ENCODE assay signal across 8 mouse cellular contexts in genomic region chr11:22286885-22287512, GRCm38 (mm10). TPM values are rescaled to one million over a fixed set of nuclear protein-coding genes. Genes with fewer than 3 reads are reported as not detected.
DNase-seq lines count a peak whose midpoint lies in the region; ATAC-seq and TF ChIP-seq lines count a peak whose summit lies in the region.

No protein-coding gene starts in this region.

- H3K9ac ChIP-seq in heart, embryonic 15.5 days = peak overlapping the region; percentile 89
- peak overlapping the region; percentile 72 for H3K9ac ChIP-seq in liver, embryonic 14.5 days (replicated peaks)
- peak overlapping the region; percentile 84 for H3K9ac ChIP-seq in neural tube, embryonic 11.5 days (ENCODE audit: low read length)
- H3K9ac ChIP-seq in stomach, postnatal 0 days (ENCODE audit: low read length) = peak overlapping the region; percentile 84

- peak; percentile 84 to 87 for DNase-seq in CD8-positive naive resting alpha-beta T cell, adult 2 months (ENCODE audit: low read depth in 2 of 2, low spot score in 2 of 2)
- peak; percentile 79 for DNase-seq in c-Kit-positive CD71-negative TER-119-negative erythroid progenitor cells, embryonic 14.5 days (ENCODE audit: low read depth)
- DNase-seq in forebrain, embryonic 10.5 days (ENCODE audit: extremely low spot score, low spot score) = peak; percentile 90
- DNase-seq in kidney, postnatal 25 days = peak; percentile 97 to 98
- peak; percentile 75 to 83 (median 78) for DNase-seq in liver, embryonic 14.5 days (ENCODE audit: low read depth in 3 of 3, low spot score in 3 of 3)
- DNase-seq in neural tube, embryonic 11.5 days (ENCODE audit: low spot score) = peak; percentile 98
- peak; percentile 95 for DNase-seq in stomach, postnatal 0 days (ENCODE audit: low spot score)

- no peaks in the 10 kb centered on the region for H3K9me3 ChIP-seq in forebrain, embryonic 10.5 days
- no peaks in the 10 kb centered on the region for H3K9me3 ChIP-seq in heart, embryonic 15.5 days (replicated peaks)
- no peaks in the 10 kb centered on the region for H3K9me3 ChIP-seq in liver, embryonic 14.5 days (ENCODE audit: control insufficient read depth, low read length)
- no peaks in the 10 kb centered on the region for H3K9me3 ChIP-seq in neural tube, embryonic 11.5 days (ENCODE audit: control insufficient read depth, low read length)
- H3K9me3 ChIP-seq in stomach, postnatal 0 days (ENCODE audit: control insufficient read depth, low read length) = no peaks in the 10 kb centered on the region

- no peak for TF ChIP-seq EP300 in liver, embryonic 14.5 days (IDR thresholded peaks at IDR 0.05; ENCODE audit: low read depth)
- peak; percentile 61 for TF ChIP-seq EP300 in stomach, postnatal 0 days (optimal IDR thresholded peaks at IDR 0.05)

- peak overlapping the region; percentile 85 for H3K4me3 ChIP-seq in forebrain, embryonic 10.5 days
- peak overlapping the region; percentile 88 for H3K4me3 ChIP-seq in heart, embryonic 15.5 days
- H3K4me3 ChIP-seq in liver, embryonic 14.5 days (ENCODE audit: insufficient read depth in 1 of 2, low read depth in 2 of 2, low read length in 2 of 2) = peak overlapping the region; percentile 72 to 84
- H3K4me3 ChIP-seq in neural tube, embryonic 11.5 days (ENCODE audit: low read depth, low read length) = peak overlapping the region; percentile 73
- peak overlapping the region; percentile 79 for H3K4me3 ChIP-seq in stomach, postnatal 0 days (ENCODE audit: low read depth, low read length)

- peaks cover 13% of the 10 kb centered on the region for H3K36me3 ChIP-seq in forebrain, embryonic 10.5 days (replicated peaks)
- H3K36me3 ChIP-seq in heart, embryonic 15.5 days = peaks cover 4% of the 10 kb centered on the region; the same call in 1 of the 2 replicates
- no peaks in the 10 kb centered on the region for H3K36me3 ChIP-seq in liver, embryonic 14.5 days (replicated peaks; ENCODE audit: control insufficient read depth, insufficient read depth, low read depth)
- no peaks in the 10 kb centered on the region for H3K36me3 ChIP-seq in neural tube, embryonic 11.5 days (ENCODE audit: control insufficient read depth, insufficient read depth, low read length)
- H3K36me3 ChIP-seq in stomach, postnatal 0 days (ENCODE audit: control insufficient read depth, insufficient read depth, low read length) = no peaks in the 10 kb centered on the region

- peak overlapping the region; percentile 97 for H3K27ac ChIP-seq in forebrain, embryonic 10.5 days
- H3K27ac ChIP-seq in heart, embryonic 15.5 days = peak overlapping the region; percentile 92
- H3K27ac ChIP-seq in liver, embryonic 14.5 days = no peak overlapping the region
- peak overlapping the region; percentile 85 for H3K27ac ChIP-seq in neural tube, embryonic 11.5 days (ENCODE audit: low read depth, low read length)
- H3K27ac ChIP-seq in stomach, postnatal 0 days (replicated peaks) = peak overlapping the region; percentile 90

- no peaks in the 10 kb centered on the region for H3K27me3 ChIP-seq in forebrain, embryonic 10.5 days (ENCODE audit: poor library complexity, severe bottlenecking)
- no peaks in the 10 kb centered on the region for H3K27me3 ChIP-seq in heart, embryonic 15.5 days
- no peaks in the 10 kb centered on the region for H3K27me3 ChIP-seq in liver, embryonic 14.5 days (ENCODE audit: control insufficient read depth, insufficient read depth, low read length)
- no peaks in the 10 kb centered on the region for H3K27me3 ChIP-seq in neural tube, embryonic 11.5 days (ENCODE audit: control insufficient read depth, insufficient read depth, low read length)
- H3K27me3 ChIP-seq in stomach, postnatal 0 days (ENCODE audit: control insufficient read depth, insufficient read depth, low read length) = no peaks in the 10 kb centered on the region

- WGBS in forebrain, embryonic 10.5 days = under 1% methylated on average over 33 of the region's 43 CpGs
- 1% methylated on average over 41 of the region's 43 CpGs for WGBS in heart, embryonic 15.5 days
- 2% methylated on average over 34 of the region's 43 CpGs for WGBS in liver, embryonic 14.5 days (ENCODE audit: insufficient replicate concordance)
- 2% methylated on average over 41 of the region's 43 CpGs for WGBS in neural tube, embryonic 11.5 days
- WGBS in stomach, postnatal 0 days = 1% methylated on average over 32 of the region's 43 CpGs

- ATAC-seq in heart, embryonic 15.5 days (replicated peaks; ENCODE audit: insufficient number of reproducible peaks, insufficient read depth, low FRiP score, low read depth) = peak; percentile 100
- ATAC-seq in liver, embryonic 14.5 days (ENCODE audit: insufficient read depth) = peak; percentile 100
- peak; percentile 100 for ATAC-seq in neural tube, embryonic 11.5 days (ENCODE audit: insufficient read depth, low FRiP score, low TSS enrichment)
- ATAC-seq in stomach, postnatal 0 days (ENCODE audit: low FRiP score, low TSS enrichment) = peak; percentile 100

- TF ChIP-seq CTCF in liver, embryonic 14.5 days (IDR thresholded peaks at IDR 0.05; ENCODE audit: low read depth) = no peak
- no peak for TF ChIP-seq CTCF in stomach, postnatal 0 days (IDR thresholded peaks at IDR 0.05; ENCODE audit: low read depth)

- peak overlapping the region; percentile 87 for H3K4me2 ChIP-seq in heart, embryonic 15.5 days
- H3K4me2 ChIP-seq in liver, embryonic 14.5 days (ENCODE audit: low read depth) = peak overlapping the region; percentile 98
- H3K4me2 ChIP-seq in neural tube, embryonic 11.5 days (ENCODE audit: low read depth) = peak overlapping the region; percentile 50
- H3K4me2 ChIP-seq in stomach, postnatal 0 days (replicated peaks; ENCODE audit: low read depth) = peak overlapping the region; percentile 88

- peaks cover 35% of the 10 kb centered on the region for H3K4me1 ChIP-seq in forebrain, embryonic 10.5 days
- H3K4me1 ChIP-seq in heart, embryonic 15.5 days (replicated peaks) = peaks cover 27% of the 10 kb centered on the region
- H3K4me1 ChIP-seq in liver, embryonic 14.5 days (replicated peaks; ENCODE audit: control insufficient read depth in 2 of 2, insufficient read depth in 2 of 2, low read length in 1 of 2) = peaks cover 0 to 4% of the 10 kb centered on the region in 2 experiments; a peak in 3 of 4 replicates
- peaks cover 10% of the 10 kb centered on the region for H3K4me1 ChIP-seq in neural tube, embryonic 11.5 days (ENCODE audit: control insufficient read depth, insufficient read depth, low read length)
- H3K4me1 ChIP-seq in stomach, postnatal 0 days (replicated peaks; ENCODE audit: control insufficient read depth, insufficient read depth) = no peaks in the 10 kb centered on the region

RNA-seq across cellular contexts. Expression of gene Ehbp1, which starts 55.1 kb away (rescaled TPM):
- polyA plus RNA-seq in forebrain, embryonic 10.5 days (2016; fragmentation: Nextera tagmentation; extraction: Ambion mirVana) = 9.9 and 12.6 TPM in 2 replicates
- polyA plus RNA-seq in heart, embryonic 15.5 days (2015; fragmentation: Nextera tagmentation; extraction: Ambion mirVana) = 37.0 and 45.8 TPM in 2 replicates
- polyA plus RNA-seq in liver, embryonic 14.5 days (2012; rRNA removed) = 1.5 and 3.3 TPM in 2 replicates
- polyA plus RNA-seq in liver, embryonic 14.5 days (2014; fragmentation: Nextera tagmentation; extraction: Ambion mirVana) = 1.7 and 2.1 TPM in 2 replicates
- 13.8 and 15.0 TPM in 2 replicates for polyA plus RNA-seq in neural tube, embryonic 11.5 days (2014; fragmentation: Nextera tagmentation; extraction: Ambion mirVana)
- 3.6 and 3.8 TPM in 2 replicates for polyA plus RNA-seq in stomach, postnatal 0 days (2015; fragmentation: Nextera tagmentation; extraction: Ambion mirVana)
